Mouse (Mus musculus): ENCODE results near the gene Eif4e1b.

Gene Eif4e1b

GRCm38 (mm10) chr13:54800206-54800605 is 16.4 kb downstream of the Eif4e1b start:
- DNase-seq (ENCODE audit: low read depth) = no peak

DNA sequence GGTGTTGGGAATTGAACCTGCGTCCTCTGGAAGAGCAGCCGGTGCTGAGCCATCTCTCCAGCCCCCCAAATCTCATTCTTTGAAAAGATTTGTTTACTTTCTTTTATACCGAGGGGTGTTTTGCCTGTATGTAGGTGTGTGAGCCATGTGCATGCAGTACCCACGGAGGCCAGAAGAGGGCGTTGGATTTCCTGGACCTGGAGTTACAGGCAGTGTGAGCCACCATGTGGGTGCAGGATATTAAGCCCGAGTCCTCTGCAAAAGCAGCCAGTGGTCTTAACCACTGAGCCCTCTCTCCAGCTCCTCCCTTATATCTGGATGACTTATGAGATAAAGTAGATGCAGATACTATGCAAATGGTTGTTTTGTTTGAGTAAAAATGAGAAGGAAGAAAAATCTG is 19.2 kb downstream of the Eif4e1b start:
- DNase-seq (ENCODE audit: low read depth) = peak; percentile 18

DNA sequence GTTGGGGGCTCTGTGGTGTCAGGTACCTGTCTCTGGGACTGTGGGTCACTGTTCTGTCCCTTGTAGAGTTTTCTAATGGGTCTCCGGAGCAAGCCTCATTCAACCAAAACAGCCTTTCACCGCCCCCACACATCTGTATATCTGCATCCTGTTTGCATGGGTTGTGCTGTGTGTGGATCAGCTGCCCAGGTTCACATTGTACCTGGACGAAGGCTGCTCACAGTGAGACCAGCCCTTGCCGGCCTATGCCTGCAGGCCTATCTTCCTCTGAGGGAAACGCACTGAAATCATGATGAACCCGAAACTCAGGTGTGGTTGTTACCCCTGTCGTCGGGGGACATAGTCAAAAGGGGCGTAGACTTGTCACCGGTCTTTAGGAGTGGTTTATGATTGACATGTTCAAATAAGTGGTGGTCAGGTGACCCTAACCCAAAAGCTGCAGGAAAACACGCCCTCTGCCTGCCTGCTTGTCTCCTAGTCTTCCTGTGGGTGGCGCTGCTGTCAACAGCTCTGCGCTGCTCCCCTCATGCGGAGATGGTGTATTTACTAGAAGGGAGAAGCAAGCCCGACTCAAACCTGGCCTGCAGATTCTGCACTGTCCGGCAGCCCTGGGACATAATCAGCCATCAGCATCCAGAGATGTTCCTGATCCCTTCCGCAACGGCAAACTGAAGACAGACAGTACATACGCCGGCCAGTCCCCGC is 21.5 kb downstream of the Eif4e1b start:
- DNase-seq (ENCODE audit: low read depth) = no peak

- DNase-seq (ENCODE audit: low read depth) = no peak
These were observed 22.7 kb downstream of the Eif4e1b start for GRCm38 (mm10) chr13:54806434-54806976.

GRCm38 (mm10) chr13:54808067-54808466 is 24.3 kb downstream of the Eif4e1b start:
- DNase-seq (ENCODE audit: low read depth) = no peak

GRCm38 (mm10) chr13:54811476-54811875 is 27.7 kb downstream of the Eif4e1b start:
- DNase-seq (ENCODE audit: low read depth) = no peak

- DNase-seq (ENCODE audit: low read depth) = peak; percentile 93
These were observed 29.6 kb downstream of the Eif4e1b start for GRCm38 (mm10) chr13:54813381-54813780.

DNA sequence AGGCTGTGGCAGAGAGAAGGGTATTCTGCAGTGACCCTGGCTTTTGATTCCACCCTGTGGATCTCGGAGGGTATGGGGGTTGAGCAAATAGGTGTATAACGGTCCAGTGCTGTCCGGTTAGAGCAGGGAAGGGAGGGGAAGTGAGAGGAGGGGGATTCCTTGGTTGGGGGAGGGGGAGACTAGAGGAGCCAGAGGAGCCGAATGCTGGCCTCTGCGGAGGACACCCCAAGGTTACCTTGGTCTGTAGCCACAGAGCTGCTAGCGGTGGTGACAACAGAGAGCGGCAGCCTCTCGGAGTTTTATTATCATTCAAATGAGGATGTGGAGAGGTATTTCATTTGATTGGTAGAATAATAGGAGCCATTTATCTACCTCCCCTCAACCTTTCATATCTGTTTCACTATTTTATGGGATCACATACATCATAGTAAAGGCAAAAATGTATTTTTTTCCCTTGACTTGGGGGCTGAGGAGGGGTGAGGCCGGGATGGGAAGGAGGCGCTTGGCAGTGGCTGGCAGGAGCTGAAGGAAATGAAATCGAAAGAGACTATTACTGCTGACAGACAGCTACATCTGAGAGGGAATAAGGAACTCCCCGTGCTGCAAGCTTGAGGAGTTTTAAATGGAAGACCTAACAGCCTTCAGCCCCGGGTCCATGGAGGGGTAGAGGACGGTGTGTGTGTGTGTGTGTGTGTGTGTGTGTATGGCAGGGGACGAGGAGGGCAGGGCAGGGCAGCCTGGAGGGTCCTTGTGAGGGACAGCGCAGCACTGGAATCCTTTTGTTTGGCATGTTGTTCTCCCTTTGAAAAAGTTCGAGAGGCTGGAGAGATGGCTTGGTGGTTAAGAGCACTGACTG is 34.8 kb downstream of the Eif4e1b start:
- no peak for DNase-seq (ENCODE audit: low read depth)

DNA sequence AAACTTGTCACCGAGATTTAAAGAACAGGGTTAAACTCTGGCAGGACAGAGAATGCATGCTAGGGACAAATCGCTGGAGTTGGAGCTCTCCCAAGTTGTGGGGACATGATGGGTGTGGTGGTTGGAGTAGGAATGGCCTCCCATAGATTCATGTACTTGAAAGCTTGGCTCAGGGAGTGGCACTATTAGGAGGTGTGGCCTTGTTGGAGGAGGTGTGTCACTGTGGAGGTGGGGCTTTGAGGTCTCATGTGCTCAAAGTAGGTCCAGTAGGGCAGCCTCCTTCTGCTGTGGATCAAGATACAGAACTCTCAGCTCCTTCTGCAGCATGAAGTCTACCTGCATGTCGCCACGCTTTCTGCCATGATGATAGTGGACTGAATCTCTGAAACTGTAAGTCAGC is 37.3 kb downstream of the Eif4e1b start:
- no peak for DNase-seq (ENCODE audit: low read depth)

GRCm38 (mm10) chr13:54821931-54822330 is 38.1 kb downstream of the Eif4e1b start:
- peak; percentile 36 for DNase-seq (ENCODE audit: low read depth)

DNA sequence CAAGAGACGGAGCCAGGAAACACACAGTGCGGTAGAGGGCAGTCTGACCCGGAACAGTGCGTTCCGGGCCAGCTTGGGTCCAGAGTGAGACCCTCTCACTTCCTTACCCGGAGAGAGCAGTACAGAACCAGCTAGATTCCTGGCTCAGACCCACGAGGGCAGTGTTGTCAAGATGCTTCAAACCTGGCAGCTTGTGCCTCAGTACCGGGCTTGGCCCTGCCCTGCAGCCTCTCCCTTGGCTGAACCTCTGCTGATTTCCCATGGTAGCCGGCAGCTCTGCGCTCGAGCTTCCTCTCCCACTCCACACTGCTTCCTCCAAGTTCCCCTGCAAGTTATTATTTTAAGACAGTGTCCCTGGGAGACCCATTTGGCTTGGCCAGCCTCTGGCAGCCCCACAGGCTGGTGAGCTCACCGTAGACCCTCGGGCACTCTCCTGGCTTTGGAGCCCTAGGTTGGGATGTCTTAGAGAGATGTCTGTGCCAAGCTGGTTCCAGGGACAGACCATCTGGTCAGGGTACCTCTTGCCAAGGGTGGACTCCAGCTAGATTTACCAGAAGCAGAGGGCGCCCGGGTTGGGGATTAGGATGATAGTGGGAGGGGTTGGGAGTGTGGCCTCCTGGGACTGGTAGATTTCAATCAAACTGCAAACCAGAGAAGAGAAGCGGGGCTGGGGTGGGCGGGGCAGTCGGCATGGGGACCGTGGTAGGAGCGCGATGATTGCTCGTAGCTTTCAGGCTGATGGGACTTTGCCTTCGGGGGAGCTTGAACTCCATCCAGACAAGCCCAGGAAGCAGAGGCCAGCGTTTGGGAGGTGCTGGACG is 40.5 kb downstream of the Eif4e1b start:
- no peak for DNase-seq (ENCODE audit: low read depth)

DNA sequence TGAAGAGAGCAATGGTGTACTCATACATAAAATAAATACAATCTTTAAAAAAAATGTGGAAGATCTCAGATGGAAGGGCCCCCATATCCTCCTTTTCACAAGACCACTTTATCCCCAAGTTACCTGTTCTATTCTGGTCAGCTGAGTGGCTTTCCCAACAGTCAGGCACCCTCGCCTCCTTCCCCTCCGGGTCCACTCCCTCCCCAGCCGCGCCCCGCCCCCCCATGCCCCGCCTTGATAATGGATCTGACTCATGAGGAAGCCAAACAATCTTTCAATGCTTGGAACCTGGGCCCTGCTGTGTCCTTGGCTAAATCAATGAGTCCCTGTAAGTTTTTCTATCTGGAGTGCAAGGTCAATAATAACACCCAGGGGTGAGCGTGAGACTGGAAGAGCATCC is 44.2 kb downstream of the Eif4e1b start:
- no peak for DNase-seq (ENCODE audit: low read depth)

- no peak for DNase-seq (ENCODE audit: low read depth)
These were observed 44.7 kb downstream of the Eif4e1b start for GRCm38 (mm10) chr13:54828508-54828907.

GRCm38 (mm10) chr13:54829450-54829849 is 45.7 kb downstream of the Eif4e1b start:
- no peak for DNase-seq (ENCODE audit: low read depth)

- DNase-seq (ENCODE audit: low read depth) = no peak
These were observed 52.7 kb downstream of the Eif4e1b start for GRCm38 (mm10) chr13:54836351-54837030.

- no peak for DNase-seq (ENCODE audit: low read depth)
These were observed 53.3 kb downstream of the Eif4e1b start for GRCm38 (mm10) chr13:54837061-54837460.

- DNase-seq (ENCODE audit: low read depth) = no peak
These were observed 53.7 kb downstream of the Eif4e1b start for GRCm38 (mm10) chr13:54837471-54837889.

Measured in 416B (cell line).